Mouse (Mus musculus) brain, embryonic 18.5 days (tissue): ENCODE results near the gene Fbxo28.
"Not testable (repeated sequence)": the region's sequence is repeated elsewhere in the genome, so short reads cannot be mapped to it uniquely, and the experiment has no call there.

Source experiments
- DNase-seq: peaks from one replicate; pipeline ENCODE4 v3.0.0-alpha.2; 2012; ENCODE audit warnings: low read depth, low spot score

Gene Fbxo28

GRCm38 (mm10) chr1:182341993-182342392 lies 564 bp upstream of the Fbxo28 start:
- DNase-seq: no peak

- no peak for DNase-seq
These were observed 1.1 kb downstream of the Fbxo28 start for GRCm38 (mm10) chr1:182340281-182340680.

- no peak for DNase-seq
These were observed 2.4 kb downstream of the Fbxo28 start for GRCm38 (mm10) chr1:182338961-182339565.

GRCm38 (mm10) chr1:182333766-182334437 lies 7.5 kb downstream of the Fbxo28 start:
- no peak for DNase-seq

GRCm38 (mm10) chr1:182332090-182333034 lies 9.1 kb downstream of the Fbxo28 start:
- no peak for DNase-seq

GRCm38 (mm10) chr1:182325919-182326318 lies 15.5 kb downstream of the Fbxo28 start:
- no peak for DNase-seq

GRCm38 (mm10) chr1:182324552-182324951 lies 16.9 kb downstream of the Fbxo28 start:
- DNase-seq: no peak

GRCm38 (mm10) chr1:182323139-182323538 lies 18.3 kb downstream of the Fbxo28 start:
- no peak for DNase-seq

- DNase-seq: no peak
These were observed 27.2 kb downstream of the Fbxo28 start for GRCm38 (mm10) chr1:182314201-182314600.

- no peak for DNase-seq
These were observed 28.2 kb downstream of the Fbxo28 start for GRCm38 (mm10) chr1:182313181-182313580.

GRCm38 (mm10) chr1:182311376-182311775 lies 30.1 kb downstream of the Fbxo28 start:
- no peak for DNase-seq

- DNase-seq: no peak
These were observed 31.1 kb downstream of the Fbxo28 start for GRCm38 (mm10) chr1:182310316-182310715.

- DNase-seq: no peak
These were observed 32.0 kb downstream of the Fbxo28 start for GRCm38 (mm10) chr1:182309403-182309802.

GRCm38 (mm10) chr1:182302916-182303315 lies 38.5 kb downstream of the Fbxo28 start:
- no peak for DNase-seq

GRCm38 (mm10) chr1:182302176-182302870 lies 39.1 kb downstream of the Fbxo28 start:
- no peak for DNase-seq

- DNase-seq: no peak
These were observed 43.6 kb downstream of the Fbxo28 start for GRCm38 (mm10) chr1:182297821-182298220.

GRCm38 (mm10) chr1:182297246-182297645 lies 44.2 kb downstream of the Fbxo28 start:
- DNase-seq: no peak

GRCm38 (mm10) chr1:182296816-182297215 lies 44.6 kb downstream of the Fbxo28 start:
- DNase-seq: no peak

GRCm38 (mm10) chr1:182296141-182296540 lies 45.3 kb downstream of the Fbxo28 start:
- DNase-seq: no peak

- DNase-seq: no peak
These were observed 49.1 kb downstream of the Fbxo28 start for GRCm38 (mm10) chr1:182292291-182292690.

GRCm38 (mm10) chr1:182290741-182291140 lies 50.7 kb downstream of the Fbxo28 start:
- DNase-seq: not testable (repeated sequence)

- no peak for DNase-seq
These were observed 51.6 kb downstream of the Fbxo28 start for GRCm38 (mm10) chr1:182289781-182290180.
